Mouse (Mus musculus) CD4-positive naive resting alpha-beta T cell, adult 76 days (primary cell): Measurements from ENCODE around the gene Trim12c. TPM values are rescaled to one million over a fixed set of nuclear protein-coding genes. Genes with fewer than 3 reads are reported as not detected.

Source experiments
- total RNA-seq: library from RNA; stranded (reverse); gene quantifications from one replicate; pipeline ENCODE4 v1.2.4, GENCODE M21; 2023

The Trim12c gene
- total RNA-seq: 25.9 TPM

GRCm38 (mm10) chr7:104352717-104353599, at the start of gene Trim12c:
Gene Trim12c, minus strand, starts transcription at chr7:104353362.

DNA sequence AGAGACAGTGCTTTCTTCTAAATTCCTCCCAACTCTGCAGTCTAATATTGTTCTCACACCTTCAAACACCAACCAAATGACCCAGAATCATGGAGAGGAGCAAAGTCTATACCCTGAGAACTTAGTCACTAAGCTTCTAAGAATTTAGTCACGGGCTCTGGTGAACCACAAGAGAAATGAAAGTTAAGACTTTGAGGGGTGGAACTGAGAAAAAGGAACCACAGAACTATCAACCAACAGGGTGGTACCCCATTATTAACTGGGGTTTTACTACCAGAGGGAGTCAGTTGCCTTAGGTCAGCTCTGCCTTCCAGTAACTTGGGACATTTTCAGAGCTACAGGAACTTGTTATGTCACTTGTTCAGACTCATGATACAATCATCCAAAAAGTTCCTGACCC, 47.5 kb upstream of the Trim12c start, which contains the start of gene Trim30c:
Gene Trim30c (minus strand): TSS at position 140 of the 400 bp plus-strand sequence.

GRCm38 (mm10) chr7:104369736-104370414, 16.7 kb upstream of the Trim12c start, which contains the start of gene Trim30b:
Gene Trim30b, minus strand, starts transcription at chr7:104369884.

GRCm38 (mm10) chr7:104329171-104329570, 24.0 kb downstream of the Trim12c start, which contains the start of gene Trim34b:
Gene Trim34b, plus strand, starts transcription at chr7:104329471.

GRCm38 (mm10) chr7:104315369-104316080, 37.6 kb downstream of the Trim12c start, which contains the start of gene Trim12a:
Gene Trim12a, minus strand, starts transcription at chr7:104315466.

Other genes starting within 250 kb of the Trim12c start
- not detected for gene Olfr646, start 248.5 kb downstream of the Trim12c start, total RNA-seq
- gene Ubqln5, start 223.5 kb downstream of the Trim12c start, total RNA-seq: not detected
- gene Olfr643, start 216.0 kb downstream of the Trim12c start, total RNA-seq: not detected
- gene Ubqln3, start 210.1 kb downstream of the Trim12c start, total RNA-seq: not detected
- gene Ubqlnl, start 202.8 kb downstream of the Trim12c start, total RNA-seq: not detected
- not detected for gene Olfm5, start 188.5 kb downstream of the Trim12c start, total RNA-seq
- gene Olfr648, start 170.0 kb downstream of the Trim12c start, total RNA-seq: not detected
- gene Olfr649, start 157.4 kb downstream of the Trim12c start, total RNA-seq: not detected
- gene Trim6, start 134.6 kb downstream of the Trim12c start, total RNA-seq: 0.50 TPM
- gene Trim34a, start 108.9 kb downstream of the Trim12c start, total RNA-seq: 26.2 TPM
- gene Trim5, start 65.3 kb downstream of the Trim12c start, total RNA-seq: 12.7 TPM
- 151 TPM for gene Trim12a, start 37.9 kb downstream of the Trim12c start, total RNA-seq
- 1.6 TPM for gene Trim34b, start 23.9 kb downstream of the Trim12c start, total RNA-seq
- 1.7 TPM for gene Trim30b, start 16.5 kb upstream of the Trim12c start, total RNA-seq
- gene Trim30c, start 47.5 kb upstream of the Trim12c start, total RNA-seq: 0.76 TPM
- 61.9 TPM for gene Trim30a, start 111.8 kb upstream of the Trim12c start, total RNA-seq
- 12.1 TPM for gene Trim30d, start 154.5 kb upstream of the Trim12c start, total RNA-seq
- not detected for gene Olfr651, start 196.8 kb upstream of the Trim12c start, total RNA-seq
- gene Olfr652, start 207.5 kb upstream of the Trim12c start, total RNA-seq: not detected
- not detected for gene Olfr653, start 224.0 kb upstream of the Trim12c start, total RNA-seq
- not detected for gene Olfr654, start 233.7 kb upstream of the Trim12c start, total RNA-seq
- gene Olfr655, start 248.4 kb upstream of the Trim12c start, total RNA-seq: not detected